16 mouse cellular contexts compared by ENCODE assay signal in genomic region chr6:38850715-38851259, GRCm38 (mm10).
"Had no signal": no experiment of that assay in that cellular context is flagged by ENCODE, and none has a peak within 500 bp of the region (broad histone marks: within the 10 kb centered on the region; RNA-seq: fewer than 3 reads in every experiment).

No protein-coding gene starts in this region.

- ATAC-seq: midbrain, embryonic 16.5 days had no signal

- H3K9ac ChIP-seq: limb, embryonic 15.5 days; liver, embryonic 15.5 days; lung, embryonic 14.5 days; midbrain, embryonic 12.5 days; stomach, embryonic 15.5 days had no signal

- DNase-seq: kidney, adult 8-10 months; kidney, postnatal 4 days; lung, embryonic 14.5 days; lung, postnatal 10 days; lung, postnatal 4 days; right cerebral cortex, postnatal 14 days; thymus, adult 2 months; thymus, postnatal 25 days had no signal

- H3K9me3 ChIP-seq: limb, embryonic 15.5 days; liver, embryonic 15.5 days; megakaryocyte, embryonic 14.5 days; midbrain, embryonic 12.5 days; stomach, embryonic 15.5 days had no signal

- H3K27ac ChIP-seq: kidney, postnatal 0 days; left cerebral cortex, adult 2 months; limb, embryonic 15.5 days; liver, embryonic 15.5 days; midbrain, embryonic 12.5 days; stomach, embryonic 15.5 days had no signal

- H3K4me3 ChIP-seq: left cerebral cortex, adult 2 months; limb, embryonic 15.5 days; liver, embryonic 15.5 days; megakaryocyte, embryonic 14.5 days; midbrain, embryonic 12.5 days; stomach, embryonic 15.5 days had no signal

- H3K36me3 ChIP-seq: limb, embryonic 15.5 days; midbrain, embryonic 12.5 days; stomach, embryonic 15.5 days had no signal

- H3K27me3 ChIP-seq: limb, embryonic 15.5 days; liver, embryonic 15.5 days; megakaryocyte, embryonic 14.5 days; midbrain, embryonic 12.5 days; stomach, embryonic 15.5 days had no signal

- H3K4me2 ChIP-seq: limb, embryonic 15.5 days; liver, embryonic 15.5 days; lung, embryonic 14.5 days; midbrain, embryonic 12.5 days; stomach, embryonic 15.5 days had no signal
